Mouse (Mus musculus) gastrocnemius, postnatal 4 days (tissue): ENCODE data around the gene Prune1. TPM values are rescaled to one million over a fixed set of nuclear protein-coding genes. Genes with fewer than 3 reads are reported as not detected.
A peak's percentile ranks its signal among the peaks of the same experiment; 100 is the strongest.

Experiments
- DNase-seq, 2 experiments: peaks; one replicate each; pipeline ENCODE4 v3.0.0; 2021 to 2022; ENCODE audit warnings: low spot score in 2 of 2, mixed read lengths in 2 of 2
- long read RNA-seq, 2 experiments: library from polyadenylated mRNA; stranded (forward); transcript quantifications; one replicate each; pipeline ENCODE4 v2.0.0; 2021
- total RNA-seq, 2 experiments: library from RNA; stranded (reverse); gene quantifications; 2 replicates each; pipeline ENCODE4 v1.2.3; 2021

Prune1 gene
- 10 to 100 TPM; 68.7 to 78.2 TPM for total RNA-seq
- long read RNA-seq, experiment 1, transcript Prune1-201 (8 exons, 3,140 nt) = major isoform, 91 of 117 reads
- long read RNA-seq, experiment 1, partial matches to known transcripts = 15 of 117 reads
- long read RNA-seq, experiment 1, other reads (novel, unspliced or antisense) = 11 of 117 reads
- long read RNA-seq, experiment 2, transcript Prune1-201 (8 exons, 3,140 nt) = major isoform, 96 of 130 reads
- long read RNA-seq, experiment 2, partial matches to known transcripts = 23 of 130 reads
- long read RNA-seq, experiment 2, other reads (novel, unspliced or antisense) = 11 of 130 reads

DNA sequence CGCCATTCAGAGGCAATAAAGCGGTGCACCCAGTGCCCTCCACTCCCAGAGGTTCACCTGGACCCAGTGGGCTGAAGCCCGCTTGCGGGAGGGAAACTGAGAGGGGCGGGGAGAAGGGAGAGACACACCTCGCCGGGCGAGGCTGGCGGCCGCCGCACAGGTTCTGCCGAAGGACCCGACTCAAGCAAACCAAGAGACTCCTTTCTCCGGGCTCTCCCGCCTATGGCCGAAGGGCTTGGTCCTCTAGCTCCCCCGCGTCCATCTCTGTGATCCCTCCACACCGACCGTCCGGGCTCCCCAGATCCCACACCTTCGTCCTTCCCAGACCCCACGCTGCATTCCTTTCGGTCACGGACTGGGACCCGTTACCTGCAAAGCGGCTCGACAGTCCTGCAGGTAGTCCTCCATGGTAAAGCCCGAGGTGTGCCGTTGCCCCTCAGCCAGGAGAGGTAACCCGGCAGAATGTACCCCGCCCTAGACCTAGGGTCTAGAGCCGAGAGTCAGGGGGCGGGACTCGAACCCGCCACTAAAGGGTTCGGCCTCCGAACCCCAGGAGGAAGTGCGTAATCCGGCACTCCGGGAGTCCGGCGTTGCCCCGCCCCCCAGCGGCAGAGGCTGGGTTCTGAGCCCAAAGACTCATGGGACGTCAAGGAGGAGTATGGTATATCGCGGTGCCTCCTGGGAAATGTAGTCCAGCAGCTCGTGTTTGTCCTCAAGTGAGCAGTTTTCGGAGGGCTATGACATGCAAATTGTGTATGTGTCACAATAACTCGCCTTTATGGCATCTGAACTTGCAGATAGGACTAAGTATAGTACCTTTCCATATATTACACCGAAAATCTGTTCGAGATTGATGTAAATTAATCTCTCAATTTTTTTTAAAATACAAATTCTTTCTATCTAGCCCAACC is at the start of gene Prune1, which contains the start of gene Mindy1:
Gene Prune1 (minus strand): TSS at position 861 of the 911 bp plus-strand sequence.
Gene Mindy1 (plus strand): TSS at position 130 of the 911 bp plus-strand sequence.
- DNase-seq = peak; percentile 96 to 99

DNA sequence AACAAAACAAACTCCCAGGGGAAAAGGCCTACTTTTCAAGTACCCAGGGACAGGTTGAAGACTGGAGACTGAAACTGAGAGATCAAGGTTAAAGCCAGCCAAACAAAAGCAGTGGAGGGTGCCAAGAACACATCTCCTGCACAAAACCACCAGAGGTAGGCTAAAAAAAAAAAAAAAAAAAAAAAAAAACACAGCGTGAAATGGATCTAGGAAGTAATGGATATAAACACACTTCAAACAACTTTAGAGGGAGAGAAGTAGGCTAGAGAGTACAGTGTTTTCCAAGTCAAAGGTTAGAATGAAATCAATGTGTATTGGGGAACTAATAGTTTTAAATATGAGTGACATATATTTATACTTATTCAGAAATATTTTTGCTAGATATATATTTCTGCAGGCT is 49.7 kb upstream of the Prune1 start:
- DNase-seq = no peak

DNA sequence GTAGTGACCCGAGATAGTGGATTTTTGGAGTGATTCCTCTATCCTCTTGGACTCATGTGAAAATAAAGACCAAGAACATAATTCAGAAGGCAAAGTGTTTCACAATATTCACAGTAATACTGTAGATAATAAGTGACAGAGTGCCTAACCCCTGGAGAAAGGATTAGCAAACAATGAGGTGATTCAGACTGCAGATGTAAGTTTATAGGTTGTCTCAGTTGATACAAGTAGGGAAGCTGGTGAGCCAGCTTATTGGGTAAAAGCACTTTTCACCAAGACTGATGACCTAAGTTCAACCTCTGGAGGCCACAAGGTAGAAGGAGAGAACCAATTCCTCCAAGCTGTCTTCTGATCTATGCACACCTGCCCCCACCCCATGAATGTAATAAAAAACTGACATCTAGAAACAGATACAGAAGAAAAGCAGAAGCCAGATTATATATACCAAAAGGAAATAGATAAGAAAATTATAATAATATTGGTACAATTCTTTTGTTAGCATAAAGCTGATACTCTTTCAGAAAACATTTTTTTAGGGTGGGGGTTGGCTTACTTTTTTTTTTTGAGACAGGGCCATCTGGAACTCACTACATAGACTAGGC is 47.0 kb upstream of the Prune1 start:
- DNase-seq = no peak

DNA sequence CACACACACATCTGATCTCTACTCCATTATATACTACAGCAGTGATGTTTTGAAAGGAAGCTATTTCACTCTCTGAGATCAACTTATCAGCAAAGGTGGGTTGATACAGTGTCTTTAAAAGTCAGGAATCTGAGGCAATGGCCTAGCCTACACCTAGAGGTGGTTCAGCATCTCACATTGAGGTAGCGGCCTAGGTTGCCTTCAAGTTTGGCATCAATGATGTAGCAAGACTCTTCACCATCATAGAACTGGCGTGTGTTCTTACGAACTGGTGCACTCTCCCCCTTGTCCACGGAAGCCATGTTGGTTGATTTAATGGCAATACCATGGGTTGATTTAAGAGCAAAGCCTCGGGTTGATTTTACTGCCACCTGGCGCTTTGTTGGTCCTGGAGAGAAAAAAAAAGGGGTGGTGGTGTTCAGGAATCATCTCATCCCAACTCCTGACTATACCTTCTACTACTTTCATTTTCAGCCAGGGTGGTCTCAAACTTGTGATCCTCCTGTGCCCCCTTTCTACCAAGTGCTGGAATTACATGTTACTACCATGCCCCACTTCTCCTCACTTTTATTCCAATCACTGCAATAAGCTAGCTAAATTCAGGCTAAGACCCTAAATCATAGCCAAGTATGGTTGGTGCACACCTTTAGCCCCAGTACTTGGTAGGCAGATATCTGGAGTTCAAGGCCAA is 42.7 kb upstream of the Prune1 start:
- no peak for DNase-seq

DNA sequence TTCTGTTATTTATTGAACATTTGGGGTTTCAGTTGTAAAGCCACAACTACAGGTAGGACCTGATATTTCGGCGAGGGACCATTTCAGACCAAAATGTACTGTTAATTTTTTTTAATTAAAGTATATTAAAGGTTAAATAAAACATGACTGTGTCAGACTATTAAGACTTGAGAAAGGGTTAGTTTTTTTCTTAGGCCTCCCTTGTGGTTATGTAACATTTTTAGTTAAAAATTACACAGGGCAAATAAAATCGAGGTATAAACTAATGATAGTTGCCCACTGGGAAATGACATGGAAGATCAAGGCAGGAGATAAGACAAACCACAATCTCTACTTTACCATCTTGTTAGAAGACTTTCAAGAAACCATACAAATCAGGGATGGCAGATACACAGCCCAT is 41.6 kb upstream of the Prune1 start:
- no peak for DNase-seq

DNA sequence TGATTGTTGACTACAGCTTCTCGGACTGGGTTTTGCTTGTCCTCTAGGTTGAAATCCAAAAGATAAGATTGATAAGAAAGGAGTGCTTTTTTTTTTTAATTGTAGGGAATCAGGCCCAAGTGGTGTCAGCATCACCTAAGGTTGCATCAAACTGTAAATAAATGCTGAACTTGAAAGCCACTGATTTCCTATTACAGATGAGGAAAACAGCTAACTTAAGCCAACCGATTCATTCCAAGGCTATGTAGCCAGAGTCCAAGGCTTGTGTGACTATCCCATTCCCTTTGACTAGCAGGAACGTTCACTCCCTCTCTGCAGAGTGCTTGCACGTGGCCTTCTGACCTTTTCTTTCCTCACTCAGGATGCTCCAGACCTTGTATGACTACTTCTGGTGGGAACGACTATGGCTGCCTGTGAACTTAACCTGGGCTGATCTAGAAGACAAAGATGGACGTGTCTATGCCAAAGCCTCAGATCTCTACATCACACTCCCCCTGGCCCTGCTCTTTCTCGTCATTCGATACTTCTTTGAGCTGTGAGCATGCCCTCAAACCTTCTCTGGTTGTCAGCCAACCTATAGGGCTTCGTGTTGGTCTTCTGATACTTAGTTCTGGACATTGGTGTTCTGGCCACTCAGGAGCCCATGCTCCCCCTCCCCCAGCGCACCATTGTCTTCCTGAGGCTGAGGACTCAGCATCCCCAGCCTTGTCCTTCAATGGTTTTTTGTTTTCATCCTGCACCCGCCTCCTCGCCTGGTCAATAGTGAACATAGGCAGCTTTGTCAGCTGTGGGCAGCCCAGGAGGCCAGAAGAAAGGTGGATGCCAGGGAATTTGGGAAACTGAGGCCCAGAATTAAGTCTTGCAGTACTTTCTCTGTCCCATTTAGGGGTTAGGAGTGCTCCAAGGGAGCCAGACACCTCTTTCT is 38.1 kb upstream of the Prune1 start:
- no peak for DNase-seq

DNA sequence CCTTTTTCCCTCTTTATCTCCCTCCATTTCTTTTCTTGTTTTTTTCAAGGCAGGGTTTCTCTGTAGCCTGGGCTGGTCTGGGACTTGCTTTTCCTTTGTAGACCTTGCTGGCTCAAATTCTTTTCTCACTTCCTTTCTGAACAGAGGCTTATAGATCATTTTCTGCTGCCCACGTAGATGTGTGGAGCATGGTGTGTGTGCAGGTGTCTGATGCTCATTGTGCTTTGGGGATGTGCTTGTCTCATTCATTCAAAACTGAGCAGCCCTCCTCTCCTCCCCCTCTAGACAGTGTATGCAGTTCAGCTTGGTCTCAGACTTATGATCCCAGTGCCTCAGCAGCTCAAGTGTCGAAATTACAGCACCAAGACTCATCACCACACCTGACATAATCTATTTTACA is 37.2 kb upstream of the Prune1 start:
- no peak for DNase-seq

DNA sequence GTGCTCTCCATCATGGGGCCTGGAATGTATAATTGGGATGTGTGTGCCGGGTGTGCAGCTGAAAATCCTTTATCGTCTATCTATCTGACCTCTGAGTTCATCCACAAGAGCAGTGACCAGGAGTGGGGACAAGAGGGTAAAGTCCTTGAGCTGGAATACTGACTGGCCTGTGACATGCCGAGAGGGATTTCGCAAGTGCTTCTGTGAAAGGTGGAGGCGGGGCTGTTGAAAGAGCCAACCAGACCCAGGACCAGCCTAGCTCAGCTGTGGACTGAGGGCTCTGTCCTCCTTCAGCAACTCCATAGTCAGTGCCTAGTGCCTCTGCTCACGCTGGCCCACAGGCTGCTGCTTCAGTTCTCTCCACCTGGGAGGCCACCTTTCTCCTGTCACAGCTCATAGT is 36.7 kb upstream of the Prune1 start:
- no peak for DNase-seq

DNA sequence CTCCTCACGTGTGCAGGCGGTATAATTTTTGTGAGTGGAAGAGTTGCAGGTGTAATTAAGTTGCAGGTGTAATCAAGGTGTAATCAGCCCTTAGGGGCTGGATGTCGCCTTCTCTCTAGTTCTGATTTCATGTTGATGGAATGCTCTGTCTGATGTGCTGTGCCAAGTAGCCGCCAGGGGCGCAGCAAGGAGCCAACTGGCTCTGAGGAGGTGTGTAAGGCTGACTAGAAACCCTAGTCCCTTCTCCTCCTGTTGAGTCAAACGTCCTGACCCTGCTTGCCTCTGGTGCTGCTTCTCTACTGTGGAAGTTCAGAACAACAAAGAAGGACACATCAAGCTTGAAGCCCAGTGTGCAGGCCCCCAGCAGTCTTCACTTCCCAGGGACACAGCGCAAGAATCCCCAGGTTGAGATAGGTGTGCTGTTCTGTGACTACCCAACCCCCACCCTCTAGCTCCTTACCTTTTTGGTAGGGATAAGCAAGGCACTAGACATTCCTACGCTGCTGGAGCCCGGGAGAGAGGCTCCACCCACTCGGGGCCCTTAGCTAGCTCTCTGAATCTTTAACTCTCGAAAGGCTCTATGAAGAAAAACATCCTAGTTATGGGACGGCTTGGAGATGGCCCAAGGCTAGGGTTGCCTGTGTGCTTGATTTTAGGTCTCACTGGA is 35.7 kb upstream of the Prune1 start:
- peak in 1 of 2 experiments; percentile 41 for DNase-seq

DNA sequence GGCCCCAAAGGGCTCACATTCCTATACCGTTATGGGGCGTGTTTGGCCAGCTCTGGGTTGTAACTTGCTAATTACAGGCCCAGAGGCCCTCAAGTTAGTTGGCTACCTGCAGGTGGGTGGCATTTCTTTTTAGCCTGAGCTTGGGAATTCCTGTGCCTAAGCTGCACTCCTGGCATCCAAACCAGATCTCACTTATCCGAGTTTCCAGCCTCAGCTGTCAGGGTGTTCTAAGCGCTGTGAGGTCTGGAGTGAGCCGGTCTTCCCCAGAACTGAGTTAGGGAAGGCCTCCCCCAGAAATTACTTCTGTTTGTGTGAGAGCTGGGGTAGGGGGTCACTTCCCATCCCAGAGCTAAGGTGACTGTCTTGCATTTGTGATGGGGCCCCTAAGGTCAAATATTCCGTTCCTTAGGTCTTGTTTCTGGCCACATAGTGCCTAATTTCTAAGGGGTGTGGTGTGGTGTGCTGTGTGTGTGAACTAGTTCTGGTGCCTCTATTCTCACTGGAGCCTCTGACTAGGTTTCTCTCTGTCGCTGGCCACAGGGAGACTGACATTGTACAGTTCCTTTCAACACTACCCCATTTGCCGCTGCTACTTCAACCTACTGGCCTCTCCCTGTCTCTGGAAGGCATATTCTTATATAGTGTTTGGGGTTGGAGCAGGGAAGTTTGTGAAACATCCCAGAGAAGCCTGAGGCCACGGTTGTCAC is 34.1 kb upstream of the Prune1 start:
- no peak for DNase-seq

DNA sequence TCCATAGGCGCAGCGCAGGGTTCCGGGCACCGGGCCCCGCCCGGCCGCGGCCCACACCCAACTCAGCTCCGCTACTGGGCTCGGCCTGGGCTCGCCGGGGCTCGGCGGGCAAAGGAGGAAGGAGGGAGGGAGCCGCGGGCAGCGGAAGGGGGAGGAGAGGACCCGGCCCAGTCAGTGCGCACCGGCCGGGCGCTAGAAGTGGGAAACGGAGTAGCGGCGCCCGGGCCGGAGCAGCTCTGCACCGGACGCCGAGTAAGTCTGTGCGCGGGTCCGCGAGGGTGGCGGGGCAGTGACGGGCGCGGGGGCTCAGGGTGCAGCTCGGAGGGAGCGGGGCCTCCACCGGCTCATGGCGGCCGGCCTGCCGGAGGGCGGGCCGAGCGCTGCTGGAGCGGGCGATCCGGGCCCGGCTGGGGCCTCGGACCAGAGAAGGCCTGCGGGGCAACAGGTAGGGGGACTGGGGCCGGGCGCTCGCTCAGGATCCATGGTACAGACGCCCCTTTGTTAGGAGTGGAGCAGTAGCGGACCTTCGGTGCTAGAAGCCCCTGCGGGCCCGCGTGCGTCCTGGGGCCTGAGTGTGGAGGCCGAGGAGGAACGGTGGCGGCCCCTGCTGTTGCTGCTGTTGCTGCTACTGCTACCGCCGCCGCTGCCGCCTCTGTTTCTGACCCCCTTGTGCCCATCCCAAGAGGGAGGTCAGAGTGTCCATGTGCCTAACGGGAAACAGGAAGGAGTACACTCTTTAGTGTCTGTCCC is 33.4 kb upstream of the Prune1 start:
- DNase-seq = peak; percentile 90 to 94

DNA sequence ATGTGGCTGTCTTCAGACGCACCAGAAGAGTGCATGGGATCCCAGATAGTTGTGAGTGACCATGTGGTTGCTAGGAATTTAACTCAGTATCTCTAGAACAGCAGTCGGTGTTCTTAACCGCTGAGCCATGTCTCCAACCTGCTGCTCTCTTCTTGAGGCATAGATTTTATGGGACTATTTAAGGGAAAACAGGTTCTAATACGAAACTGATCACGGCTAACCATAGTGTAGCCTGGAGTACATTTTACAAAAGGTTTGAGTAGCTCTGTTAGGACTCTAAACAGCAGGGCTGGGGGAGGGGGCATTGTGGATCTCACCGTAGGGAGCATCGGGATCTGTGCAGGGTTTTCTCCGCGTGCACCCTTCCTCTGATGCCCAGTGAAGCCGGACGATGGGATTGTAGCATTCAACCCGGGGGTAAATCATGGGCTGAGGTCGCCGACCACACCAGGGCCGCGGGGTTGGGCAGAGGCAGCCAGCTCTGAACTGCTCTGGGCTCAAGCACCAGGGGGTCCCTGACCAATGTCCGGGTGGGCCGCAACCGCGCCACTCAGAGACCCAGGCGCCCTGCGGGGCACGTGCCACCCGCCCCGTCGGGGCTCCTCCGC is 32.7 kb upstream of the Prune1 start, which contains the start of gene Cers2:
Gene Cers2 (plus strand): TSS at position 306 of the 608 bp plus-strand sequence.
- no peak for DNase-seq

DNA sequence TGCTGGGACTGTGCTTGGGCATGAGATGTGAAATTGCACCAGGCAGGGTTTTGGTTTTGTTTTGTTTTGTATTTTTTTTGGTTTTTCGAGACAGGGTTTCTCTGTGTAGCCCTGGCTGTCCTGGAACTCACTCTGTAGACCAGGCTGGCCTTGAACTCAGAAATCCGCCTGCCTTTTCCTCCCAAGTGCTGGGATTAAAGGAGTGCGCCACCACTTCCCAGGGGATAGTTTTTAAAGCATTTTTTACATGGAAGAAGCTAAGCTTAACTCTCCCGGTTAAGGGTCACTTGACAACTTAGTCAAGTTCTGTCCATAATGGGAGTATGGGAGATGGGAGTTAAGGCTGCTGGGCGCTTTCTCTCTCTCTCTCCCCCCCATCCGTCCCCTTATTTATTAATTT is 32.2 kb upstream of the Prune1 start:
- DNase-seq = no peak

DNA sequence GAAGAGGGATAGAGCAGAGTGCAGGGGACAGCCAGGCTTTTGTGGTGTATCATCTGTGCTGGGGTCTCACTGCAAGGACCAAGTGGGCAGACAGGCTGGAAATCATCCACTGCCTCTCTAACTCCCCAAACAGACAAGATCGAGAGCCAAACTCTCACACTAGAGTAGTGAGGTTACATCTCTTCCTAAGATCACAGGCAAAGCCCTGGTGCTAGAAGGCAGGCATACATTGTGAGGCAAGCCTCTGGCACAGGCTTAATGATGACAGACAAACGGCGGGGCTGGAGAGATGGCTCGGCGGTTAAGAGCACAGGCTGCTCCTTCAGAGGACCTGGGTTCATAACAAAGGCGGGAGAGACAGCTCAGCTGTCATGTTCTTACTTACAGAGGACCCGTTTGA is 31.6 kb upstream of the Prune1 start:
- no peak for DNase-seq

DNA sequence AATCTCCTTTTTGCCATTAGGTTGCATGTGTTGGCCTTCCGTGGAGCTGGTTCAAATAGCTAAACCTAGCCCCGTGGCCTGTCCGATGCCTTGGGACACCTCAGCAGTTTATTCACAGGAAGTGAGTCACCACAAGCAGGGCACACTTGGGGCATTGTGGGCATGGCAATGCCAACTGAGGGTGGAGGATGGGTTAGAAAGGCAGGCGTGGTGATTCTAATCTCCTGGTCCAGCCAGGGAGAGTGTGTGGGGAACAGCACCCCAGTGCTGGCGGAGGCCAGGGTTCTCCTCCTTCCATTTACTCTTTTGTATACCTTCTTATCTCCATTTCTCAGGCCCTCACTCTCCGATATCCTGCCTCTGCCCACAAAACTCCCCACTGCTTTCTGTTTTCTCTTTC is 30.7 kb upstream of the Prune1 start:
- DNase-seq = no peak

DNA sequence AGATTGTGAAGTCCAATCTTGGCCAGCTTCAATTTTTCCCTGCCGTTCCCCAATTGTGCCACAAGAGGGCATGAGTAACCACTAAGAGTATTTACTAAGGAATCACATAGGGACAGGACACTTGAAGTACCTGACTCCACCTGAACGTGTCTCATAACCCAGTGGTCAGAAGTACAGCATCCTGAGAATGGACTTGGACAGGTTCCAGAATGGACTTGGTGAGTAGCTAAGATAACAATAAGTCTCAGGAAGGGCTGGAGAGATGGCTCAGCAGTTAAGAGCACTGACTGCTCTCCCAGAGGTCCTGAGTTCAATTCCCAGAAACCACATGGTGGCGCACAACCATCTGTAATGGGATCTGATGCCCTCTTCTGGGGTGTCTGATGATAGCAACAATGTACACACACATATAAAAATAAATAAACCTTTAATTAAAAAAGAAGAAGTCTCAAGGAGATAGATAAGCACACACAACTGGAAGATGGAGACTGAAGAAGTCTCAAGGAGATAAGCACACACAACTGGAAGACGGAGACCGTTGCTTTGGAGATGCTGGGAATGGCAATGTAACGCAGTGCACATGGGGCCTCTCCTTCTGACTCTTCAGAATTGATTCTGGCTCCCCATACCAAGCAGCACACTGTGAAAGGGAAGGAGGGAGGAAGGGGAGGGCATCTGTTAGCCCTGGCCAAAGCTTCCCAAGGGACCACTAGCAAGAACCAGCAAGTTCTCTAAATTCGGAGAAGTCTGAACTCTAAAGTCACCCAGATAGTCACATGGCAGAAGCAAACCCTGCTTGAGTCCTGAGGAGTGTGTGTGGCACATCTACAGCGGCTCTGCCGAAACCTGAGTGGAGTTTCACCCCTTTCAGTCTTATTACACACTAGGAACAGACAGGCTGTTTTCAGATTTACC is 29.3 kb upstream of the Prune1 start:
- peak in 1 of 2 experiments; percentile 52 for DNase-seq

DNA sequence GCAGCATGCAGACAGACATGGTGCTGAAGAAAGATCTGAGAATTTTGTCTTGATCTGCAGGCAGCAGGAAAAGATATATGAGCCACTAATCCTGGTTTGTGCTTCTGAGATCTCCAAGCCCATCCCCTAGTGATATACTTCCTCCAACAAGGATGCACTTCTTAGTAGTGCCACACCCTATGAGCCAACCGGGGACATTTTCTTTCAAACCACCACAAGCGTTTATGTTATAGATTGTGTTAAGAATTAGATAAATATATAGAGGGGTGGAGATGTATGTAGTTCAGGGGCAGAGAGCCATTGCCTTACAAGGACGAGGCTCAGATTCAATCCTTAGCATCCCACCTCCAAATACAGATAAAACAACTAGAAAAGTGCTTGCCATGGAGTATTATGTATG is 28.6 kb upstream of the Prune1 start:
- no peak for DNase-seq
